Mouse (Mus musculus): ENCODE results near the gene Egln3.

Egln3 gene

DNA sequence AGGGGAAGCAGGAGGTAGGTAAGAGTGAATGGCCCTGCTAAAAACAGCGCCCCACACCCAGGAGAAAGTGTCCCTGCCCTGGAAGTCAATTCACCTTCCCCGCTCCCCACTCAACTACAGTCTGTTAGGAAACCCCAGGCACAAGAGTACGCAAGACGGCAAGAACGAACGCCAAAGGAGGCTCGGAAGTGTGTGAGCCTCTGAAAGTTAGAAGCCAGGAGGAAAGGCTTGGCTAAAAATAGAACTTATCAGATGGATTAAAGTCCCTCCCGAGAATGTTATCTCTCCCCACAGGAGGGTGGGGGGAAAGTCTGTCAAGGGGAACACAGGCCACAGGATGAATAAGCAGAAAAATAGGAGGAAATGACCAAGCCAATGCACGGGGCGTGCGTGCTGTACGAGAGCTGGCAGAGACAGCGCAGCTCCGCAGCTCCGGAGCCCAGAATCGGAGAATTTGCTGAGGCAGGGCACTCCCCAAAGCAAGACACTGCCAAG is 41.0 kb downstream of the Egln3 start:
- peak; percentile 45 for DNase-seq (ENCODE audit: low read depth, low spot score)

DNA sequence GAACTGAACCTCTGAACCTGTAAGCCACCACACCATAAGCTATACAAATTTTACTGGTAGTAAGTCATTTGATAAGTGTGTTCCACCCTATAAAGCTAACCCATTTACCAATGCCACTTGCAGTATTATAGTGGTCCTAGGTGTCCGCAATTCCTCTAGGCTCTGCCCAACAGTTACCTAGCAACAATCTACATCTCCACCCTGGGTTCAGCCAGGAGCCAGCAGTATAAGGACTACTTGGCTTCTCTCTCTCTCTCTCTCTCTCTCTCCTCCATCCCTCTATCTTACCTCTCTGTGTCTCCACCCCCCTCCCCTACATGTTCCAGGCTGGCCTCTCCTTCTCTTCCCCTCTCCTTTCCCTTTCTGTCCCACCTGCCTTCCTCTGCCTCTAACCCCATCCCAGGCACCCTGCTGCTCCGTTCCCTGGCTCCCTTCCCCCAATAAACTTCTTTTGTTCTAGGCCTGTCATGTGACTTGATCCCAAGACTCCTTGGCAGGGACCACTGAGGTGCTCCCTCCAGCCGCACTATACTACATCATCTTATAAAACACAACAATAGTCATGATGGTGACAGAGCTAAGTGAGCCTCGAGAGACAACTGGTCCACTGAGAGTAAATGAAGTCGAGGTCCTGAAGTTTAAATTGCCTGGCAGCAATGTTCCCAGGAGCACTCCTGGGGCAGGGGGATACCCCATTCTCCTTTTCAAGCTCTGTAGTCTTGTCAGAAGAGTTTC is 42.0 kb downstream of the Egln3 start:
- DNase-seq (ENCODE audit: low read depth, low spot score) = no peak

DNA sequence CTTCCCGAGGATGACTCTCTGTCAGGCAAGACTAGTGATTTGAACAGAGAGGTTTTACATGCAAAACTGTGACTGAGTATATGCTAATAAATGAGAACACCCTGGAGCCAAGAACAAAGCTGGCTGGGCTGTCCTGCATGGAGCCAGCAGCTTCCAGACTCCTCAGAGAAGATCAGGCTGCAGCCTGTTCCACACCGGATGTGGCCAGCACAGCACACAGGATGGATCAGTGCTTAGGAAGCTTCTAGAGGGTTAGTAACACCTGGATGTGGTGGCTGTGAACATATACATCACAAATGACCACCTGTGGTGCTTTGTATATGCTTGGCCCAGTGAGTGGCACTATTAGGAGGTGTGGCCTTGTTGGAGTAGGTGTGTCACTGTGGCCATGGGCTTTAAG is 43.4 kb downstream of the Egln3 start:
- peak; percentile 91 for DNase-seq (ENCODE audit: low read depth, low spot score)

DNA sequence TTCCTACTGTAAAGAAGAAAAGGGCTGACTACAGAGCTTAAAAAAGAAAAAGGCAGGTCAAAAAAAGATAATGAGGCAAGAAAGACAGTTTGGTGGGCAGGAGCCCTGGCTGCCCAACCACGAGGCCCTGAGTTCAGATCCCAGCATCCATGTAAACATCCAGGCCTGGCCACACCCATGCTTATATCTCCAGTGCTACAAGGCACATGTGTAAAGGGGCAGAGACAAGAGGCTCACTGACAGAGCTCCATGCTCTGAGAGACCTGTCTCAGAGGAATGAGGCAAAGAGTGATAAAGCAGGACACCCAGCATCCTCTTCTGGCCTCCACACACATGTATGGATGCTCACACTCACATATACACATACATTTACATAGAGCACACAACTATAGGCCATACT is 48.9 kb downstream of the Egln3 start:
- no peak for DNase-seq (ENCODE audit: low read depth, low spot score)

DNA sequence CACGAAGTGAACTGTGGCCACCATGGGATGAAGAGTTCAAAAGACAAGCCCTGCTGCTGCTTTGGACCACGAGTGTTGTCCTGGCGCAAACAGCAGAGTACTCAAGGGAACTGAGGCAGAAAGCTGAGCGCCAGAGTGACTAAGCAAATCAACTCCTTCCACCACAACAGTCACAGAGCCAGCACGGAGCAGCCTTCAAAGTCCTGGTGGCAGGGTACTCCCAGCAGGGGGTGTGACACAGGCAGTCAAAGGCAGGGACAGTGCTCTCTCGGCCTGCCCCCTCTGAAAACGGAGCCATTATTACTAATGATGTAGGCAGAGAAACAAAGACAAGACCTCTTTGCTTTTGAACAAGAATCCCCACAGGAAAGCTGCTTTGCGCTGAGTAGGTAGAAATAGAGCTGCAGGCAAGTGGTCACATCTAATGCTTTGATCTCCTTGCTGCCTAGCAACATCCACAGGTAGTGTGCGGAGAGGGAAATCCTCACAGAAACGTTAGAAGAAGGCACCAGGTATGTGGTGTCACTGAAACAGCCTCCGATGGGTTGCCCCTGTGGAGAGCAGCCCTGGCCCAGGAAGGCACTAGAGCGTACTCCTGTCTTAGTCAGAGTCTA is 56.6 kb downstream of the Egln3 start:
- peak; percentile 85 for DNase-seq (ENCODE audit: low read depth, low spot score)
